Mouse (Mus musculus): ENCODE measurements around the gene Phlda2. TPM values are rescaled to one million over a fixed set of nuclear protein-coding genes. Genes with fewer than 3 reads are reported as not detected.
"Not testable (repeated sequence)": the region's sequence is repeated elsewhere in the genome, so short reads cannot be mapped to it uniquely, and the experiment has no call there.

The Phlda2 gene
- total RNA-seq (2022), result 1 to 10 TPM in 2 of 4 experiments, under 1 TPM in 2; 0.49 to 5.2 (median 2.2) TPM

GRCm38 (mm10) chr7:143502418-143503200 lies at the start of gene Phlda2:
TSS of gene Phlda2 (minus strand) at chr7:143503150.
- DNase-seq, result no peak

GRCm38 (mm10) chr7:143549588-143550220 lies 46.8 kb upstream of the Phlda2 start:
- no peak for DNase-seq

- peak; percentile 98 for DNase-seq
These were observed 46.1 kb upstream of the Phlda2 start, which contains the start of gene Nap1l4 for GRCm38 (mm10) chr7:143548976-143549457. TSS of gene Nap1l4 (minus strand) at chr7:143549106.

- DNase-seq, result no peak
These were observed 45.4 kb upstream of the Phlda2 start for GRCm38 (mm10) chr7:143548231-143548961.

GRCm38 (mm10) chr7:143546554-143546953 lies 43.6 kb upstream of the Phlda2 start:
- no peak for DNase-seq

GRCm38 (mm10) chr7:143544368-143544767 lies 41.4 kb upstream of the Phlda2 start:
- DNase-seq, result no peak

- no peak for DNase-seq
These were observed 35.7 kb upstream of the Phlda2 start for GRCm38 (mm10) chr7:143538671-143539070.

- not testable (repeated sequence) for DNase-seq
These were observed 35.3 kb upstream of the Phlda2 start for GRCm38 (mm10) chr7:143538229-143538628.

- DNase-seq, result no peak
These were observed 33.3 kb upstream of the Phlda2 start for GRCm38 (mm10) chr7:143536251-143536650.

- no peak for DNase-seq
These were observed 30.3 kb upstream of the Phlda2 start for GRCm38 (mm10) chr7:143533284-143533683.

GRCm38 (mm10) chr7:143532410-143532809 lies 29.5 kb upstream of the Phlda2 start:
- no peak for DNase-seq

- DNase-seq, result no peak
These were observed 16.4 kb upstream of the Phlda2 start for GRCm38 (mm10) chr7:143519333-143519732.

- no peak for DNase-seq
These were observed 11.4 kb upstream of the Phlda2 start for GRCm38 (mm10) chr7:143514416-143514768.

GRCm38 (mm10) chr7:143513763-143514415 lies 10.9 kb upstream of the Phlda2 start:
- no peak for DNase-seq

- DNase-seq, result no peak
These were observed 8.4 kb upstream of the Phlda2 start for GRCm38 (mm10) chr7:143511335-143511712.

- no peak for DNase-seq
These were observed 7.8 kb upstream of the Phlda2 start for GRCm38 (mm10) chr7:143510593-143511334.

GRCm38 (mm10) chr7:143509566-143509965 lies 6.6 kb upstream of the Phlda2 start:
- no peak for DNase-seq

- DNase-seq, result peak; percentile 37
These were observed 3.7 kb upstream of the Phlda2 start for GRCm38 (mm10) chr7:143506675-143507074.

- no peak for DNase-seq
These were observed 3.3 kb upstream of the Phlda2 start for GRCm38 (mm10) chr7:143506271-143506670.

GRCm38 (mm10) chr7:143505823-143506222 lies 2.9 kb upstream of the Phlda2 start:
- peak; percentile 51 for DNase-seq

- no peak for DNase-seq
These were observed 2.5 kb upstream of the Phlda2 start for GRCm38 (mm10) chr7:143505411-143505810.

GRCm38 (mm10) chr7:143503926-143504325 lies 976 bp upstream of the Phlda2 start:
- DNase-seq, result no peak

All from adrenal gland, adult 8-10 months (tissue).